Mouse (Mus musculus) urinary bladder, postnatal 36 days (tissue): ENCODE measurements at regions not wholly inside any gene's neighbourhood (a gene's known extent, or its start where the extent isn't known, plus 50 kb on each side); places are given as distances from the start of the nearest gene placed in this dataset.
A peak's percentile ranks its signal among the peaks of the same experiment; 100 is the strongest.

Experiments used
- DNase-seq, 2 experiments: peaks; one replicate each; pipeline ENCODE4 v3.0.0; 2022; ENCODE audit warnings: low spot score in 2 of 2, mixed read lengths in 1 of 2

GRCm38 (mm10) chr7:77632656-77633055, 1105.2 kb downstream of the Ntrk3 start:
- no peak for DNase-seq

- no peak for DNase-seq
These were observed 1114.3 kb downstream of the Ntrk3 start for GRCm38 (mm10) chr7:77623491-77623890.

DNA sequence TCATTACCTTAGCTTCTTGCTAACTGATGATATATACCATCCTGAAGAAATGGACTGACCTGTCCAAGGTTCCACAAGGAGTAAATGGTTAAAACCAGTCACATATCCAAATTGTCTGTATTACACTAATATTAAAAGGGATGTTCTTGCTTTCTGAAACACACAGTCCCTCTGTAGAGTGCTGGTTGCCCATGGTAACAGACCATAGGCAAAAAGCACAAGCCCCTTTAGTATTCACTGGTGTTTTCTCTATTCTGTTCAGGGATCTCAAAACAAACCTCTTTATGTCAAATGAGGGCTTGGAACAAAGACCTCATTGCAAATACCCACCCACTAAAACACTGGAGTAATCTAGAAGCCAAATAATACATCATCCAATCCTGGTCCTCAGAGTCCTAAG, 1114.9 kb downstream of the Ntrk3 start:
- no peak for DNase-seq

- no peak for DNase-seq
These were observed 1164.9 kb downstream of the Ntrk3 start for GRCm38 (mm10) chr7:77572872-77573271.

DNA sequence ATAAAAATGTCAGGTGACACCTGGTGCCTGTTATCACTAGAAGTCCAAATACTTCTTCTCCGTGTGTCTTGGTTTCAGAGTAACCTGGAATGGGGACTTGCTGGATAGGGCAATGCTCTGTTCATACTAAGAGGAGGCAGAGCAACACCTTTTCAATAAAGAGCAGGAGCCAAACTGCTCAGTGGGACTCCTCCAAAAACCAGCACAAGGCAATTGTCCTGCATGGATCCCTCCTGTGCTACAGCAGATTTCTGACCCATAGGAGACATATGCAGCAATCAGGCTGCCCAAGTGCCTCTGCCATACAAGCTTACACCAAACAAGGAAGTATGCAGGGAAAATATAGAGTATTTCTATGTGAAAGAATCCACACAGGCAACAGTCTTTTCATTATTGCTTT, 1178.7 kb downstream of the Ntrk3 start:
- no peak for DNase-seq

DNA sequence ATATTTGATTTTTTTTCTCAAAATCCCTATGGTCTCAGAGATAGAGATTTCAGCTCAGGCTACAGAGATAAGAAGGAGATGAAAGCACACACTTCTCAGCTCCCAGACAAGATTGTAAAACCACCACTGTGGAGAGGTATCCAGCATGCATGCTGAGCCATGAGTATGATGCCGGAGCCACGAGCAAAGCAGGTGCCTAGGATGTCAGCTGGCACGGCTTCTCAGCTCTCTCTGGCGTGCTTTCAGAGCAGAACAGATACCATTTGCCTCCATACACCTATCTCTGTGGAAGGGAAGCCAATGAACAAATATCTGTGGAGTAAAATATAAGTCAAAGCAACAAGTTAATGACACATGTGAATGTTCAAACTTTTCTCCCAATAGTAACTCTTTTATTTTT, 1179.3 kb downstream of the Ntrk3 start:
- no peak for DNase-seq

DNA sequence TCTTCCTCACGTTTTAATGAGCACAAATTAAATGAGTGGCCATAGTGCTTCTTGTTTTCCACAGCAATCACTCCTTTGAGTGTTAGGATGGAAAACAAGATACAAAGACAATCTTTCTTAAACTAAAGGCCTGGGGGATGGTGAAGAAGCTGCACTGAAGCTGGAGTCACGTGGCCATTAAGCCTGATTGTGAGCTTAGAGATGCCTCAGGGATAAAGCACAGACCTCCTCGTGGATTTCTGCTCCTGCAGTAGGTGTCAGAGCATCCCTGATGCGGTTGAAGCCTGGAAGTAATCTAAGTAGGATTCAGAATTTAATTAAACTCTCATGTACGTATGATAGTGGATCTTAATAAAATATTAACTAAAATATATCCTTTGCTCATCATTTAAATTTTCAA, 1200.9 kb downstream of the Ntrk3 start:
- DNase-seq: no peak

- DNase-seq: no peak
These were observed 1209.9 kb downstream of the Ntrk3 start for GRCm38 (mm10) chr7:77527906-77528305.

DNA sequence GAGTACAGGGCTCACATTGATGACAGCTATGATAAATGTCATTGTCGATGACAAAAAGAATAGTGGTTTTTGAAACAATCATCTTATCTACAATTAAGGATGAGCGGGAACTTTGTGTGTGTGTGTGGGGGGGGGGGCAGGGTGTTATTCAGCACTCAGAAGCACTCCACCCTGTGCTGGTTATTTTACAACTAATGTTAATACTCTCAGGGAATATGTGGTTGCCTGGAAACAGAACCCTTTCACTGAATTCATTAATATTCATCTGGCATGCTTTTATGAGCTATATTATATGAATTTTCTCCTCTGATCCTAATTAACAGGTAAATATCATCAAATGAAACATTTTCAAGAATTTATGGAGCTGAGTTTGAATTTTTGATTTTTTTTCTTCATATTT, 1228.2 kb downstream of the Ntrk3 start:
- DNase-seq: no peak

DNA sequence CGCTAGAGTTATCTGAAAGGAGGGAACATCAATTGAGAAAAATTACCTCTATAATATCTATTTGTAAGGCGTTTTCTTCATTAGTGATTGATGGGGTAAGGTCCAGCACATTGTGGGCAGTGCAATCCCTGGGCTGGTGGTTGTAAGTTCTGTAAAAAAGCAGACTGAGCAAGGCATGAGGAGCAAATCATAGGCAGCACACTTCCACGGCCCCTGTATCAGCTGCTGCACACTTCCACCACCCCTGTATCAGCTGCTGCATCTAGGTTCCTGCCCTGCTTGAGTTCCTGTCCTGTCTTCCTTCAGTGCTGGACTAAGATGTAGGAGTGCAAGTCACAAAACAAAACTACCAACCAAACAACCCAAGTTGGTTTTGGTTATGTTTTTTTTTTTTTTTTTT, 1230.2 kb downstream of the Ntrk3 start:
- no peak for DNase-seq

DNA sequence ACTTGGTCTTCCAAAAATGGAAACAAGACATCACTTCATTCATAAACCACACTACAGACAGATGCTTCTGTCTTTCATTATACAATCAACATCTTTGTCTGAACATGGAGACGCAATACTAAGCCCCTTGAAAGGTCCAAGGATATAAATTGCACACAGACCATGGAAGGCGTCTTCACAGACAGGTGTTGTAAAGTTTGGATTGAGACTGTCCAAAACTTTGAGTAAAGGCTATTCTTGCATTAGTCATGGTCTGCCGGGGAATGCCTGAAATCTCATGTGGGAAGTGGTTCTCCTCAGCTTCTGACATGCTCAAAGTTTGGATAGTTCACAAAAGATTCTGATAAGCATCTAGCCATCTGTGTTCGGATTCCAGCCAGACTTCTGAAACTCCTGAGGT, 1235.2 kb downstream of the Ntrk3 start:
- DNase-seq: no peak

DNA sequence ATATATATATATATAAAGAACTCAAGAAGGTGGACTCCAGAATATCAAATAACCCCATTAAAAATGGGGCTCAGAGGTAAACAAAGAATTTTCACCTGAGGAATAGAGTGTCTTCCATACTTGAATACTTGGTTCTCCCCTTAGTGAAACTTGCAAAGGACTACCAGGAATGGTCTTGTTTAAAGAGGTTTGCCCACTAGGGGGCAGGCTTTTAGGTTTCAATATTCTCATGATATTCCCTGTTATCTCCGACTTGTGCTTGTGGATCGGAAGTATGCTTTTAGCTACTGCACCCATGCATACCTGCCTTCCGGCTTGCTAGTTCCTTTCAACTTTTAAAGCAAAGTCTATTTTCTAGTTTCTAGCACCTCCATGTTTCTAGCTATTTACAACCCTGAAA, 1242.7 kb downstream of the Ntrk3 start:
- DNase-seq: no peak

GRCm38 (mm10) chr7:77477519-77477918, 1247.8 kb downstream of the Agbl1 start:
- DNase-seq: peak in 1 of 2 experiments; percentile 47

DNA sequence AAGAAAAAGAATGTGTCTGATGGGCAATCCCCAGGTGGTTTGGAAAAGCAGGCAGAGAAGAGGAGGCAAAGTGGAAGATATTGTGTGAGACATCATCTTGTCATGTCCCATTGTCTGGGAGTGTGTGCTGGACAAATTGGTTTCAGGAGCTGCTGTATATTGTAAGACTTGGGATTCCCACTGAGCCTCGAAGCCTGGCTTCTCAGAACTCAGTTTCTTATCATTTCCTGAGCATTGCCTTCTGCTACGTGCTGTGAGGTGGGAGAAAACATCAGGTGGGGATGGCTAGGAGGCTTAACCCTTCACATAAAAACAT, 1216.3 kb downstream of the Agbl1 start:
- no peak for DNase-seq

GRCm38 (mm10) chr7:77445352-77446051, 1215.8 kb downstream of the Agbl1 start:
- no peak for DNase-seq

DNA sequence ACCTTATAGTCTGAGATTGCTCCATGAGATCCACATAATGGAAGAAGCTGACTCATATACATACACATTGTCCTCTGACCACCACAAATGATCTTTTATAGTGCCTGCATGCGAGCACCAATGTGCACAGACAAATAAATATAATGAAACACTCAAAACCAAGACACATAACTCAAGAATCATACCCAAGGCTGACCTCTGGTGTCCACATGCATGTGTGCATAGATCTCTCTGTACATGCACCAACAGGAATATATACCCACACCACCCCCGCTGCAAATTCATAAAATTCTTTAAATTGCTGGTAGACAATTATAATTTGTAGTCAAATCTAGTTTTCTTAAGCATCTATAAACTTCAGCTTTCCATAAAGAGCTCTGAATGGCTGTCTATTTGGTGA, 1211.9 kb downstream of the Agbl1 start:
- no peak for DNase-seq

DNA sequence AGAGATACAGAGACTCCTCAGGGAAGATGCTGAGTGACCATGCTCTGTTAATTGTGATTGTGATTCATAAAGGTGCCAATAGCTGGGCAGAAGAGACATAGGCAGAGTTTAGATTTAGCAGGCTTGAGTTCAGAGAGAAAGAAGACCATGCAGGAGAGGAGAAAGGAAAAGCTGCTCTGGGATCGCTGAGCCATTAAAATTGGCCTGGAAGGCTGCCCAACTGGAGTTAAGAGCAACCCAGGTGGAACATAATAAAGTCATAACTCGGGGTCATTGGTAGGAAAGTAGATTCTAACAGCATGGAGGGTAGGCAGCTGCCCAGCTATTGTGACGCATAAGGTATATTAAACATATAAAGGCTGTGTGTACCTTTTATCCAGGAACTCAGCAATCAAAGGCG, 1183.9 kb downstream of the Agbl1 start:
- DNase-seq: no peak
